In genomic region chr7:19308454-19309277, GRCm38 (mm10) we compare ENCODE assay signal across 8 mouse cellular contexts. TPM values are rescaled to one million over a fixed set of nuclear protein-coding genes. Genes with fewer than 3 reads are reported as not detected.
A peak's percentile ranks its signal among the peaks of the same experiment; 100 is the strongest.
DNase-seq lines count a peak whose midpoint lies in the region; ATAC-seq lines count a peak whose summit lies in the region.

No protein-coding gene starts in this region.

- peak overlapping the region; percentile 72 for H3K27ac ChIP-seq in intestine, embryonic 14.5 days (ENCODE audit: low read depth)

- WGBS in intestine, embryonic 14.5 days, result under 1% methylated on average over 57 of the region's 58 CpGs

- peaks cover 42% of the 10 kb centered on the region for H3K27me3 ChIP-seq in intestine, embryonic 14.5 days (replicated peaks; ENCODE audit: control insufficient read depth, insufficient read depth, low read length)

- ATAC-seq in intestine, embryonic 14.5 days (replicated peaks; ENCODE audit: low FRiP score, low TSS enrichment, low read depth), result peak; percentile 87
- peak; percentile 77 for ATAC-seq in megakaryocyte progenitor cell, adult 5-6 weeks (replicated peaks; ENCODE audit: poor library complexity)

- peak; percentile 93 to 94 for DNase-seq in adrenal gland, adult 18-20 months (ENCODE audit: low spot score in 2 of 2)
- DNase-seq in embryo, embryonic 11 days, result peak; percentile 98
- DNase-seq in gastrocnemius, postnatal 25 days, result peak; percentile 97
- DNase-seq in intestine, embryonic 14.5 days (ENCODE audit: low spot score), result peak; percentile 97
- DNase-seq in left cerebral cortex, postnatal 10 days (ENCODE audit: extremely low spot score in 1 of 2, low spot score in 2 of 2), result peak; percentile 95 to 98
- DNase-seq in right cerebral cortex, postnatal 14 days, result peak; percentile 96
- DNase-seq in urinary bladder, postnatal 25 days (ENCODE audit: low spot score), result peak; percentile 91

- peaks cover 5% of the 10 kb centered on the region; the same call in 1 of the 2 replicates for H3K9me3 ChIP-seq in intestine, embryonic 14.5 days (ENCODE audit: control insufficient read depth, low read length)

- H3K9ac ChIP-seq in intestine, embryonic 14.5 days (ENCODE audit: low read length), result peak overlapping the region; percentile 41

- H3K4me3 ChIP-seq in intestine, embryonic 14.5 days (ENCODE audit: low read depth, low read length), result peak overlapping the region; percentile 55

- intact Hi-C loops in left cerebral cortex, postnatal 10 days (cut with DNase I), result no loop called here

- H3K36me3 ChIP-seq in intestine, embryonic 14.5 days (ENCODE audit: control insufficient read depth, insufficient read depth, low read length), result no peaks in the 10 kb centered on the region

- H3K4me2 ChIP-seq in intestine, embryonic 14.5 days (ENCODE audit: low read length), result peak overlapping the region; percentile 100

- peaks cover 24% of the 10 kb centered on the region for H3K4me1 ChIP-seq in intestine, embryonic 14.5 days (replicated peaks; ENCODE audit: control insufficient read depth, insufficient read depth, low read length)

RNA-seq across cellular contexts. Expression of gene Fosb, which starts 1.2 kb away (rescaled TPM):
- 10 to 100 TPM; 15.9 to 23.2 TPM for total RNA-seq in adrenal gland, adult 18-20 months (2021)
- total RNA-seq in gastrocnemius, postnatal 25 days (2021), result under 1 TPM; 0.43 to 0.64 TPM
- 0.08 and 0.49 TPM in 2 replicates for polyA plus RNA-seq in intestine, embryonic 14.5 days (2014; fragmentation: Nextera tagmentation; extraction: Ambion mirVana)
- 1 to 10 TPM; 2.2 to 2.3 TPM for total RNA-seq in left cerebral cortex, postnatal 10 days (2021)
- 18.2 and 28.4 TPM in 2 replicates for total RNA-seq in megakaryocyte progenitor cell, adult 5-6 weeks (2015)
- total RNA-seq in megakaryocyte progenitor cell, adult 5-6 weeks (2017), result 12.7 and 13.2 TPM in 2 replicates

RNA-seq across cellular contexts. Expression of gene Rtn2, which starts 26.2 kb away (rescaled TPM):
- 1 to 10 TPM; 5.0 to 8.6 TPM for total RNA-seq in adrenal gland, adult 18-20 months (2021)
- 100 to 1,000 TPM; 943 to 950 TPM for total RNA-seq in gastrocnemius, postnatal 25 days (2021)
- polyA plus RNA-seq in intestine, embryonic 14.5 days (2014; fragmentation: Nextera tagmentation; extraction: Ambion mirVana), result 12.2 and 14.3 TPM in 2 replicates
- total RNA-seq in left cerebral cortex, postnatal 10 days (2021), result 100 to 1,000 TPM; 145 to 151 TPM
- not detected in 2 replicates for total RNA-seq in megakaryocyte progenitor cell, adult 5-6 weeks (2015)
- not detected in 2 replicates for total RNA-seq in megakaryocyte progenitor cell, adult 5-6 weeks (2017)

RNA-seq across cellular contexts. Expression of gene Ppm1n, which starts 28.8 kb away (rescaled TPM):
- total RNA-seq in adrenal gland, adult 18-20 months (2021), result not detected
- not detected for total RNA-seq in gastrocnemius, postnatal 25 days (2021)
- polyA plus RNA-seq in intestine, embryonic 14.5 days (2014; fragmentation: Nextera tagmentation; extraction: Ambion mirVana), result 0.14 and 0.31 TPM in 2 replicates
- under 1 TPM; 0.34 to 0.49 TPM for total RNA-seq in left cerebral cortex, postnatal 10 days (2021)
- total RNA-seq in megakaryocyte progenitor cell, adult 5-6 weeks (2015), result 0.20 TPM in 1 of 2 replicates, not detected in the other
- total RNA-seq in megakaryocyte progenitor cell, adult 5-6 weeks (2017), result not detected in 2 replicates

RNA-seq across cellular contexts. Expression of gene Ercc1, which starts 35.9 kb away (rescaled TPM):
- 10 to 100 TPM; 31.2 to 41.0 TPM for total RNA-seq in adrenal gland, adult 18-20 months (2021)
- total RNA-seq in gastrocnemius, postnatal 25 days (2021), result 10 to 100 TPM; 21.5 to 25.4 TPM
- 71.8 and 82.9 TPM in 2 replicates for polyA plus RNA-seq in intestine, embryonic 14.5 days (2014; fragmentation: Nextera tagmentation; extraction: Ambion mirVana)
- 10 to 100 TPM; 38.5 to 50.6 TPM for total RNA-seq in left cerebral cortex, postnatal 10 days (2021)
- total RNA-seq in megakaryocyte progenitor cell, adult 5-6 weeks (2015), result 26.5 and 32.3 TPM in 2 replicates
- total RNA-seq in megakaryocyte progenitor cell, adult 5-6 weeks (2017), result 24.4 and 29.8 TPM in 2 replicates

RNA-seq across cellular contexts. Expression of gene Vasp, which starts 37.0 kb away (rescaled TPM):
- total RNA-seq in adrenal gland, adult 18-20 months (2021), result 10 to 100 TPM; 42.9 to 56.4 TPM
- 10 to 100 TPM; 16.3 to 18.0 TPM for total RNA-seq in gastrocnemius, postnatal 25 days (2021)
- polyA plus RNA-seq in intestine, embryonic 14.5 days (2014; fragmentation: Nextera tagmentation; extraction: Ambion mirVana), result 78.5 and 79.2 TPM in 2 replicates
- 10 to 100 TPM; 23.1 to 23.5 TPM for total RNA-seq in left cerebral cortex, postnatal 10 days (2021)
- 46.7 and 49.6 TPM in 2 replicates for total RNA-seq in megakaryocyte progenitor cell, adult 5-6 weeks (2015)
- total RNA-seq in megakaryocyte progenitor cell, adult 5-6 weeks (2017), result 71.0 and 73.0 TPM in 2 replicates

Comparison
In these comparisons a context has a peak if more than half of its experiments do, and no peak if none do; other contexts are left out.
1. Peak in every context shown above with its lines: DNase-seq, ATAC-seq, H3K4me3 ChIP-seq and H3K27ac ChIP-seq.
2. RNA of gene Fosb, which starts 1.2 kb away (total RNA-seq): 15.9 to 23.2 TPM in adrenal gland, adult 18-20 months and 12.7 to 28.4 TPM in megakaryocyte progenitor cell, adult 5-6 weeks; 2.2 to 2.3 TPM in left cerebral cortex, postnatal 10 days and 0.43 to 0.64 TPM in gastrocnemius, postnatal 25 days; every median in the first group is over 4 times any median in the second.
3. RNA of gene Rtn2, which starts 26.2 kb away (total RNA-seq): 943 to 950 TPM in gastrocnemius, postnatal 25 days and 145 to 151 TPM in left cerebral cortex, postnatal 10 days; 5.0 to 8.6 TPM in adrenal gland, adult 18-20 months and not detected in megakaryocyte progenitor cell, adult 5-6 weeks; every median in the first group is over 10 times any median in the second.